Mouse (Mus musculus) heart, postnatal 4 days (tissue): Measurements from ENCODE around the gene S100a3. TPM values are rescaled to one million over a fixed set of nuclear protein-coding genes. Genes with fewer than 3 reads are reported as not detected.
A peak's percentile ranks its signal among the peaks of the same experiment; 100 is the strongest.

ENCODE experiments used
- DNase-seq: peaks from one replicate; pipeline ENCODE4 v3.0.0; 2021
- total RNA-seq, 2 experiments: library from RNA; stranded (reverse); gene quantifications; 2 replicates each; pipeline ENCODE4 v1.2.3; 2021

S100a3 gene
- total RNA-seq, 2 experiments from 2014 or later, result not detected

DNA sequence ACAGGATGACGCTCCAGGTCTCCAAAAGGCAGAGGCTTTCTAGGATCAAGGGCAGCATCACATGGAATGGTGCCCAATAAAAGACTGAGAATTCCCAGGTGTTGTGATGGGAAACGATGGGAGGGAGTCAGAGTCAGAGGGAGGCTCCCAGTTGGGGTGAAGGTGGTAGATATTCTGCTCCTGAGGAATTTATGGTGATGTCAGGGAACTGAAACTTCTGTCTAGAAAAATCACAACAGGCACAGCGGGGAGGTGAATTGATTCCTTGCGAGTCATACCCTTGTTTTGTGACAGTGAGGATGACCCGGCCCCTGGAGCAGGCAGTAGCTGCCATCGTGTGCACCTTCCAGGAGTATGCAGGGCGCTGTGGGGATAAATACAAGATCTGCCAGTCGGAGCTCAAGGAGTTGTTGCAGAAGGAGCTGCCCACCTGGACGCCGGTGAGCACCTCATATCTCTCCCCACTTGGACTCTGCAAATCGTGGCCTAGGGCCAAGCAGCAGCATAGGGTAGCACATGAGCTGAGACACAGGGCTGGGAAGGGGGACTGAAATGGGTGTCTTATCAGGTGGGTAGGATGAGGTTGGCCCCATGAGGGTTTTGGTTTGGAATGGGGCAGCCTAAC, 41.2 kb downstream of the S100a3 start, which contains the start of gene Gm42674:
TSS of gene Gm42674 (plus strand) at position 419 of the 625 bp plus-strand sequence.
- no peak for DNase-seq

DNA sequence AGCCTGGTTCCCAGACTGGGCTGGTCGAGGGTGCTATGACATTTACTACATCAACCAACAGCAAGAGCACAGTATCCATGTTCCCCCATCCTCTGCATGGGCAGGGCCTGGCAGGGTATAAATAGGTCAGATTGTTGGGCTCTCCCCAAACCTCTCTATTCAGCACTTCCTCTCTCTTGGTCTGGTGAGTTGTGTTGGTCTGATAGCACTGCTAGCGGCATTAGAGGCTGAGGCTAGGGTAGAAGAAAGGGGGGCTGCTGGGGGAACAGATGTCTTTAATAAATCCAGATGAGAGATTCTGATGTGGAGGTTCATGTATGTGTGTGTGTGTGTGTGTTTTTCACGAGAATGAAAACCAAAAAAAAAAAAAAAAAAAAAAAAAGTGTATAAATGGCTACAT, 43.2 kb downstream of the S100a3 start, which contains the start of gene S100a4:
TSS of gene S100a4 (plus strand) at position 149 of the 400 bp plus-strand sequence.
- DNase-seq, result no peak

DNA sequence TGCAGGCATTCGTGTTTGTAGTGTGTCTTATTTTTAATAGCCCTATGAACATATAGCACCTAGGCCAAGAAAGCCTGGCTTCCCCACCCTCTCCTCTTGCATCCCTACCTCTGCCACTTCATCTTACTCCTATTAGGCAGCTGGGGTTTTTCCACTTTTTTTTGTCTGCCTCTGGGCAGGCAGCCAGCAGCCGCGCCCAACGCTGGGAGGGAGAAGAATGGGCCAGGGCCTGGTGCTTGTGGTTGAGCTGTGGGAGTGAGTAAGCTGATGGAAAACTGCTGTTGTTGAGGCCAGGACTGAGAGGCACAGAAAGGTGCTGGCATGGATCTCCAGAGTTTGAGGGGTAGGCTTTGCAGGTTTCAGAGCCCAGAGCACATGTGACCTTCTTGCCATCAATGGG, 44.0 kb downstream of the S100a3 start:
- peak; percentile 86 for DNase-seq

DNA sequence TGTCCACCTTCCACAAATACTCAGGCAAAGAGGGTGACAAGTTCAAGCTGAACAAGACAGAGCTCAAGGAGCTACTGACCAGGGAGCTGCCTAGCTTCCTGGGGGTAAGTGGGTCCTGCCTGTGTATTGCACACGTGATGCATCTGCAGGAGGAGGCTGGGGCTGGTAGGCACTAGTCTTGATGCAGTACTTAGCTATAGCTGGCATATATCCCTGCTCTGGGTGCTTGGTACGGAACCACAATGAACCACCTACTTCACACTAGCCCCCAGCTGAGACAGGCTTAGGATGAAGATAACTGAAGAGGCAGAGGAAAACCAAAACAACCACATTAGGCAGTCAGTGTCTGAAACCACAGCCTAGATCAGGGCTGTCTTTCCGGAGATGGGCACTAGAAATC, 44.7 kb downstream of the S100a3 start:
- no peak for DNase-seq

DNA sequence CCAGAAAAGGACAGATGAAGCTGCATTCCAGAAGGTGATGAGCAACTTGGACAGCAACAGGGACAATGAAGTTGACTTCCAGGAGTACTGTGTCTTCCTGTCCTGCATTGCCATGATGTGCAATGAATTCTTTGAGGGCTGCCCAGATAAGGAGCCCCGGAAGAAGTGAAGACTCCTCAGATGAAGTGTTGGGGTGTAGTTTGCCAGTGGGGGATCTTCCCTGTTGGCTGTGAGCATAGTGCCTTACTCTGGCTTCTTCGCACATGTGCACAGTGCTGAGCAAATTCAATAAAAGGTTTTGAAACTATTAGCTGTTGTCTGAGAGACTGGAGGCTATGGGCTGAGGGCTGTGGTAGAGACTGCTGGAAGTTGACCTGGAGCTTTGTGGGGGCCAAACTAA, 45.4 kb downstream of the S100a3 start:
- no peak for DNase-seq

DNA sequence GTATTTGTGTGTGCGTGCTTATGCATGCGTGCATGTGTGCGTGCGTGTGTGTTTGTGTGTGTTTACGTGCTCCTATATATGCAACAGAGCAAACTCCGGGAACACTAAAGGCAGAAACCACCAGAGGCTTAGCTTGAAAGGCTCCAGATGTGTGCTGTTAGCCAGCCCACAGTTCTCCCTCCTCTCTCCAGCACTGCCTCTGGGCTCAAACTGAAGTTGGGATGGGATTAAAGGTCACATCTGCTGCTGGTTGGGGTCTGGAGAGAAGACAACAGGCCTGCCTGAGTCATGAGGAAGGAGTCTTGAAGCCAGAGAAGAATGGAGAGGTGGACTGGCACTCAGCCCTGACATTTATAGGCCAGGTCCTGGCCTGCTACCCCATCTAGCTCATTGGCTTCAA, 45.8 kb downstream of the S100a3 start:
- DNase-seq, result no peak

DNA sequence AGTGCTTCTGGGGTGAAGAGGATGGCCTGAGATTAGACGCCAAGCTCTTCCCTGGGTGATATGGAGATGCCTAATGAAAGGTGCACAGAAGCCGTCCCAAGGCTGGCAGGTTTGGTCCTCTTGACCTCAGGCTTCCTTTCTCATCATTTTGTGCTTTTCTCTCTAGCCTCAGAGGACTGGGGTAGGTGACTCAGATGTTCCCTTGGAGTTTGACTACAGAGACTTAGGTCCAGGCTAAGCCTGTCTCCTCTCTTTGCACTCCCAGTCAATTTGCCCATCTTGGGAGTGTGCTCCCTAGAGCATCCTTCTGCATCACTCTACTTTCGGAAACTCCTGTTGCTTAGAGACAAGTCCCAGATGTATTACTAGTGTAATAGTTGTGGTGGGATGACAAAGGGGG, 47.0 kb downstream of the S100a3 start:
- DNase-seq, result no peak

DNA sequence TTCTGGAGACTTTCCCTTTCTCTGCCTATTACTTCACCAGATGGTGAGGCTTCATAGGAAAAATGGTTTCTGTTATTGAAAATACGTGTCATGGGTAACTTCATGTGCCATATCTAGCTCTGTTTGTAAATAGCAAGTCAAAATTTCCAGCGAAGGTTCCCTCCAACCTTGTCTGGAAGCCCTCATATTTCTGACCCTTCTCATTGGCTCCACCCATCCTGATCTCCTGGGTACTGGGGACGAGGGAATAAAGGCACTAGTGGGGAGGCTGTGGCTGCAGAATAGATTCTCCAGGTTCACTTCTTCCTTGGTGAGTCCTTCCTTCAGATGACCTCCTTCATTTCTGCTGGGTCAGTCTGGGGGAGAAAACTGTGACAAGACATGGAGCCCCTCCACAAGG, 47.8 kb downstream of the S100a3 start, which contains the start of gene S100a5:
TSS of gene S100a5 (plus strand) at position 301 of the 400 bp plus-strand sequence.
- no peak for DNase-seq

DNA sequence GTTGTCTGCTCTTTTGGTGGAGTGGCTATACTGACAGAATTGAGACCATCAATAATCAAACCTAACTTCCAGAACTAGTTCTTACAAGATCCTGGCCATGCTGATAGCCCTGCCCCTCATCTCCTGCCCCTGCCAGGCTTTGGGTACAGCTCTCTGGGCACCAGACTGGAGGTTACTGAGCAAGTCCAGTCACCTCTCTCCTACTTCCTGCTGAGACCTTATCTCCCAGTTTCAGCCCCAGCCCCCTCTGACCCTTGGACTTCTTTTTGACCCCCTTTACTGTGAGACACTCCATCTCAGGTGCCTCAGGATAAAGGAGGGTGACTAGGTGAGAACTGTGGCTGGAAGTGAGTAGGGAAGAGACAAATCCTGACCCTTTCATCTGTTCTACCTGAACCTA, 48.7 kb downstream of the S100a3 start:
- DNase-seq, result no peak

DNA sequence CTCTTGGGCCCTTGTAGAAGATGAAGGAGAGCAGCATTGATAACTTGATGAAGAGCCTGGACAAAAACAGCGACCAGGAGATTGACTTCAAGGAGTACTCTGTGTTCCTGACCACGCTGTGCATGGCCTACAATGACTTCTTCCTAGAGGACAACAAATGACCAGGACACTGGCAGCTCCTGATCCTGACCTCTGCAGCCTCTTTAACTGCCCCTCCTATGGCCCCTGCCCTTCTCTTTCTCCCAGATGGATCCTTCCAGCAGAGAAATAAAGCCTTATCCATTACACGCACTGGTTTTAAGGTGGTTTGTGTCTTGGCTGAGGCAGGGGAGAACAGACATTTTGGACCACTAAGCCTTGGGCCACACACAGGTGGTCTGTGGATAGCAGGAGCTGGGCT, 51.1 kb downstream of the S100a3 start:
- DNase-seq, result no peak

DNA sequence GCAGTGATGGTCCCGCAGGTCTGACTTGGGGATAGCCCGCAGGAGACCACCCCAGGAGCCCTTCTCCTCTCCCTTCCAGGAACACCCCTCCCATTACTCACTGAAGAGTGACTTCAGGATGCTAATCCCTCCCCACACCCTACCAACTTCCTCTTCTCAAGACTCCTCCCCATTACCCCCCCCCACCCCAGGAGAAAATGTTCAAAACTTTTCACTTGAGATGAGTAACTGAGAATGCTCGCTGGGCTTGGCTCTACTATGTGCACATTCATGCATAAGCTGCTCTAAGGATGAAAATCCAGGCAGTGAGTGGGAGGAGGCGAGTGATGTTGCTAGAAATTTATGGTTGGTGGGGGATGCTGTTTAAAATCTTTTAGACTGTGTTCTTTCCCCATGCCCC, 51.7 kb downstream of the S100a3 start:
- DNase-seq, result no peak

DNA sequence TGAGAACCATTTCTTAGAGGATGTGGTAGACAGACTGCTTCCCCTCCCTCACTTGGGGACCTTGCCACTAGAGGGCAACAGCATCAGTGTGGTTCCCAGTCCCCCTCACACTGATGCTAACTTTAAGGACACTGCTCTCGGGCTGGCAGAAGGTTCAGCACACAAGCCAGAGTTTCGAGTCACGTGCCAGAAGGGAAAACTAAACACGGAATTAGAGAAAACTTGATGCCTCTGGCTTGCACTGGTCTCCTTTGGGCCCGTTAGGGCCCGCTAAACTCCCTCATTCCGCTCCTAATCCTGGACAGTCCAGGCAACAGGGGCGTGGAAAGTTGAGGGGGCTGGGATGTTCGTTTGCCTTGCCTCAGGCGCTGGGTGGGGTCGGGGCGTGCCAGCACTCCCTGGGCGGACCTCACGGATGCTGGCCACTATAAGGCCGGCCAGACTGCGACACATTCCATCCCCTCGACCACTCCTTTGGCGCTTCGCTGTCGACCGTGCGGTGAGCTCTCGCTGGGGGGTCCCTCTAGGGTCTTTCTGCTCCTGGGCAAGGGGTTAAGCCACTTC, 52.4 kb downstream of the S100a3 start, which contains the start of gene S100a6:
TSS of gene S100a6 (plus strand) at position 155 of the 564 bp plus-strand sequence.
- peak; percentile 71 for DNase-seq

DNA sequence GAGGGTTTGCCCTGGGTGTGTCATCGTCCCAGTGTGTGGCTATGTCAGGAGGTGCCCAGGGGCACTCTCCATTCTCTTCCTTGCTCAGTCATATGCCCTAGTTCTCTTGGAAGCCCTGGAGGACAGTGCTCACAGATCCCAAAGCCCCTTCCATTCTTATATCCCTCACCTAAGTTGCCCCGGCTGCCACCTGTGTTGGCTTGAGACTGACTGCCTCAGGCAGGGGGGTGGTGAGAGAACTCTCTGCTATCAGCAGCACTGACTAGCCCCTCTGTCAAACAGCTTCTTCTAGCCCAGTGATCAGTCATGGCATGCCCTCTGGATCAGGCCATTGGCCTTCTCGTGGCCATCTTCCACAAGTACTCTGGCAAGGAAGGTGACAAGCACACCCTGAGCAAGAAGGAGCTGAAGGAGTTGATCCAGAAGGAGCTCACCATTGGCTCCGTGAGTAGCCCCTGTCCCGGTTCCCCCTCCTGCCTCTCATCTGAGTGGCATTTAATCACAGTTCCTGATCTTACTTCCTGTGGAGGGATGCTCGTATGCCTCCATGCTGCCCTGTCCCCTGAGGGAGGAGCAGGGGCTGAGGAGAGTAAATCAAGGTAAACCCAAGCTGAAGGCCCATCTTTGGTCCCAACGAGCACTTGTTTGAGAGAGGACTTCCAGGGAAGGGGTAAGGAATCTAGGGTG, 53.2 kb downstream of the S100a3 start:
- no peak for DNase-seq

DNA sequence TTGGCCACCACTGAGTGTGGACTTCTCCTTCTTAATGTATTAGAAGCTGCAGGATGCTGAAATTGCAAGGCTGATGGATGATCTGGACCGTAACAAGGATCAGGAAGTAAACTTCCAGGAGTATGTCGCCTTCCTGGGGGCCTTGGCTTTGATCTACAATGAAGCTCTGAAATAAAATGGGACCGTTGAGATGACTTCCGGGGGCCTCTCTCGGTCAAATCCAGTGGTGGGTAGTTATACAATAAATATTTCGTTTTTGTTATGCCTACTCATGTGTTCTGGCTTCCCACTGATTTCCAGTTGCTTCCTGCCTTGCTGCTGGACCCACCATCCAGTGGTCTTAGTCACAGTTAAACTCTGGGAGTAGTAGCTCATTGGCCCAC, 53.8 kb downstream of the S100a3 start:
- no peak for DNase-seq

DNA sequence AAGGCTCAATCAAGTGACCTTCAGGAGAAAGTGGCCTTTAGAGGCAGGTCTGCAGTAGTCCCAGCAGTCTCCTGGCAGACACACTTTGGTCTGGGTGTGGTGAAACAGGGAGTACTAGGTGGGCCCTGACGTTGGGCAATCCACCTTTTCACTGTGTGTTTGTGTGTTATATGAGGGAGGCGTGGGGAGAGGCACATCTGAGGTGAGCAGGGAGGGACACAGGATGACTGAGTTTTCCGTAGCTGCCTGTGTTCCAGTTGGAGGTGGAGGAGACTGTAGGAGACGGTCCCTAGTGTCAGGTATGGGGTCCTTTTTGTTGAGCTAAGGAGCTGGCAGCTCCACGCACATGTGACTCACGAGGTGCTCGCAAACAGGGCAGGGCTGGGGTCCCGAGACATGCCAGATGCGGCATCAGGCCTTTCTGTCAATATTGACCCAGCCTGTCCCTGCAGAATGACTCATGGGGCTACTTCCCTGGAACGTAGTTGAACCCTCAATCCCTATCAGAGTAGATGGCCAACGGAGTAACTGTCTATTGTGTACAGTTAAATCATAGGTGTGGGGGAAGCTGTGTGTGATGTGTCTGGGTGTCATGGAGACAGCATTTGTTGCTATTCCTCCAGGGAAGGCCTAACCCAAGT, 54.4 kb downstream of the S100a3 start:
- DNase-seq, result no peak

DNA sequence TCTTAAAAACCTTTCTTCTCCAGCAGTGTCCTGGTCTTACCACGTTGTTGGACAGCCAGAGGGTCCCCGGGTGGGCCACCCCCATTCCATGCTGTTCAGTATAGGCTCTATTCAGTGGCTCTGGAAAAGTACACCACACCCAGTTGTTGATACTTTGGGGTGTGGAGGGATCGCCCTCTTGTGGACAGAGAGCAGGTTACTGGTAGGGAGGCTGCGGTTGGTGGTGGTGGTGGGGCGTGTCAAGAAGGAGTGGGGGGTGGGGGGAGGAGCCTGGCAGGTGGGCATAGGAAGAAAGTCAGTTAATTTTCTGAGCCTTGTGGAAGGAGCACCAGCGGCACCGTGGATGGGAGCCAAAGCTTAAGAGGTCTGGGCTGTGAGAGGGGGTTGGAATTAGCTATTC, 55.0 kb downstream of the S100a3 start:
- DNase-seq, result peak; percentile 84

DNA sequence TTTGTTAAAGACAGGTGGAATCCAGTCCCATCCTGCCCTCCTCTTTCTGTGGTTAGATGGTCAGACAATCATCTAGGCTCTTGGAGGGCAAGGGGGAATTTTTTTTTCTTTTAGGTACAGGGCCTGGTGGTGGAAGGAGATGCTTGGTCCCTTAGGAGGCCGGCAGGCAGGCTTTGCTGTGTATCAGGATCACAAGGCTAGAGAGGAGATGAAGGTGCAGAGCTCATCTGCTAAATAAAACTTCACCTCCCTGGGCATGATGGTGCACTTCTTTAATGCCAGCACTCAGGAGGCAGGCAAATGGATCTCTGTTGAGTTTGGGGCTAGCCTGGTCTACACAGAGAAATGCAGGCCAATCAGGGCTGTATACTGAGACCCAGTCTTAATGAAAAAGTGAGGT, 55.5 kb downstream of the S100a3 start:
- DNase-seq, result no peak

DNA sequence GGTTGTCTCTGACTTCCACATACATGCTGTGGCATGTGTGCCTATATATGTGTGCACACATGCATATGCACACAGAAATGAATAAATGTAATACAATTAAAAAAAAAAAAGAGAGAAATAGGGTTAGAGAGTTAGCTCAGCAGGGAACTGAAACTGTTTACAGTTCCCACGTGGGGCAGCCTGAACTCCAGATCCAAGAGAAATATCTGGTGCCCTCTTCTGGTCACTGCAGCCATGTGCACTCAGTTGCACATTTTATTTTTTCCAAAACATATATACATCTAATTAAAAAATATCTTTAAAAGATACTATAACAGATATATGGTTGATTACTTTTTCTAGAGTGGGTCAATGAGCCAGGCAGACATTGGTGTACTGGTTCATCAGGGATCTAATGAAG, 57.2 kb downstream of the S100a3 start:
- no peak for DNase-seq

DNA sequence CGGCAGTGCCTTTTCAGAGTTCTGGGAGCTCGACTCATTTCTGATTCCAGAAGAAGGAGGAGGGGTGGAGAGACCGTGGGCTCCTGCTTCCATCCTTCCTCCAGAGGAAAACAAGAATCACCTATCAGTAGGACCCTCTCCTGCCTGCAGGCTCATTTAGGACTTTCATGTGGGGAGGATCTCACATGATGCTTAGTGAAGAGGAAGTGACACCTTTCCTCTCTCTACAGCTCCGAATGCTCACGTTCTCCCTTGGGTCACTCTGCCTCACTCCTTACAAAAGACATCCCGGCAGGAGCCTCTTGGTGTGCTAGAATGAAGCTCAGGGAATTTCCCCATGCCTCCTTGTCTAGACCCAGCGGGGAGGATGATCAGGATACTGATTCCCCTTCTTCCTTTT, 61.2 kb downstream of the S100a3 start:
- no peak for DNase-seq

DNA sequence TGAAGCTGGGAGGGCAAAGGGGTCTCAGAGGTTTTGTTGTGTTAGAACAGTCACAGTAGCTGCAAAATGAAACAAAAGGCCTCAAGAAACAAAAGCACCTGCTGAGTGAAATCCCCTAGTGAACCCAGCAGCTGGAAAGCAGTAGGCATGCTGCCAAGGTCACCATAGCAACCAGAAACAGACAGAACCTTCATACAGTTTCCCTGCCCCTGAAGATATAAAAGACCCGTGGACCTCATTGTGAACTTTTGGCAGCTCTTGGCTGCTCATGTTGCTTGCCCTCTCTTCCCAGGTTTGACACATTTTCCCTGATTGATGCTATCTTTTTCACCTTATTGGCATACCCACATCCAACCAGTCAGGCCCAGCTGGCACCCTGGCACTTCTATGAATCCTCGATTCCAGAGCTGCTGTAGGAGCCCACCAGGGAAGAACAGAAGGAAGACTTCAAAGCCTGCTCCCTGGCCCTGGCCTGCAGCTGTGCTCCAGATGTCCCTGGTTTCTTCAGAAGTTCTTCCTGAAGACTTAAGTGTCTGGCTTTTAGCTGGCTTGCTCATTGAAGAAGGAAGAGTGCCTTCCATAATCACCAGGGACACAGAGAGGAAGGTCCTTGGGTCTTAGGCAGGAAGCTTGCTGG, 63.2 kb downstream of the S100a3 start:
- peak; percentile 92 for DNase-seq

DNA sequence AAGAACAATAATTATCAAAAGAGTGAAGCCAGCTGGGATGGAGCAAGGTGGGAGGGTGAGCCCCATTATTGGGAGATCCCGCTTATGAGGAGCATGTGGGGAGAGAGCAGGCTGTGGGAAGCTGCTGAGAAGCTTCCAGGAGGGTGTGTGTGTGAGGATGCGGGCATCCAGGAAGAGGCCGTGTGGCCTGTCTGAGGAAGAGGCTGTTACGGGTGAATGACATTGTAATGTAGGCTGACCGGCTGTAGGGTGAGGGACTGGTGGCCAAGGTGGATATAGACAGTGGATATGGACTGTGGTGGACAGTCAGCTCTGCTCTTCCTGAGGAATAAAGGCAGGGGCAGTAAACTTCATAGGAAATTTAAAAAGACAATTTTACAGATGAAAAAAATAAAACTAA, 65.1 kb downstream of the S100a3 start:
- no peak for DNase-seq

DNA sequence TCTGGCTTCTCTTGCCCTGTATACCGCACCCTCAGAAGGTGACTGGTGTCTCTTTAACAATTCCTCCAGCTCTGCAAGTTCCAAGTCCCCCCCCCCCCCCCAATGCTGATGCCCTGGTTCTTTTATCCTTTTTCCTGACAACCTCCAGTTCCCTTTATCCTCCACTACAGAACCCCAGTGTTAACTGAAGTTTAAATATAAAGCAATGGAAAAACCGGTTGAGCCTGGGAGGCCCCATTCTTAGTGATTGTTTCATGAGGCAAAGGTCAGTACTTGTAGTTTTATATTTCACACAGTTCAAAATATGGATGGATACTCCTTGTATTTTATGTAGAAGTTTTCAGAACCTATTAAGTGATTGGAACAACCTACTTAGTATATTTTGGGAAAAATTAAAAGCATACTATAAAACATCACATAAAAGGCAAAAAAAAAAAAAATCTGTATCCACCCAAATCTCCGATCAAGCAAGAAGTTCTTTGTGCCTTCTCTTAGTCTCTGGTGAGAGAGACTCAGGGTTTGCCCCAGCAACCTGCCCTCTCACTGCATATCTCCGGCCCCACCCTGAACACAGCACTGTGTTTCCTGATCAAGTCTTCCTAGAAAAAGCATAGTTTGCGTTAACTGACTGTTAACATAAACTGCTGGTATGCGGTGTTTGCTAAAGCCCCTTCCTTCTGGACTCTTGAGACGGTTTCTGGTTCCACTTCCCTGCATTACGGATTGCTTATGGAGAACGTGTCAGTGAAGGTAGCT, 66.1 kb downstream of the S100a3 start:
- no peak for DNase-seq
